Mouse (Mus musculus) right cerebral cortex, adult 18-20 months (tissue): ENCODE results near the gene Cdc14b.

Experiments
- DNase-seq: peaks from one replicate; pipeline ENCODE4 v3.0.0; 2022; ENCODE audit warnings: mixed read lengths

Cdc14b gene

DNA sequence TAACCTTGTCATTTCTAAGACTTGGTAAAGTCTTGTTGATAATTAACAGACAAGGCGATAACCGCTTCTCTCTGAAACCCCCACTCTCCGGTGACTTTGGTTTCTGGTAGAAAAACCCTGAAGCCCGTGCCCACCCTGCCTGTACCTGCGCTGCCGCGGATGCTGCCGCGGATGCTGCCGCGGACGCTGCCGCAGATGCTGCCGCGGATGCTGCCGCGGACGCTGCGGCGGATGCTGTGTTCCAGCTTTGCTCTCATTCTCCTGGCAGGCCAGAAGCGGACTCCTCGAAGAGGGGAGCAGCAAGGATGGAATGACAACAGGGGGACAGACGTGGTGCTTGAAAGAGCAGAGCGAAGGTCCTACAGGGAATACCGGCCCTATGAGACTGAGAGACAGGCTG lies 105.3 kb downstream of the Cdc14b start:
- no peak for DNase-seq

DNA sequence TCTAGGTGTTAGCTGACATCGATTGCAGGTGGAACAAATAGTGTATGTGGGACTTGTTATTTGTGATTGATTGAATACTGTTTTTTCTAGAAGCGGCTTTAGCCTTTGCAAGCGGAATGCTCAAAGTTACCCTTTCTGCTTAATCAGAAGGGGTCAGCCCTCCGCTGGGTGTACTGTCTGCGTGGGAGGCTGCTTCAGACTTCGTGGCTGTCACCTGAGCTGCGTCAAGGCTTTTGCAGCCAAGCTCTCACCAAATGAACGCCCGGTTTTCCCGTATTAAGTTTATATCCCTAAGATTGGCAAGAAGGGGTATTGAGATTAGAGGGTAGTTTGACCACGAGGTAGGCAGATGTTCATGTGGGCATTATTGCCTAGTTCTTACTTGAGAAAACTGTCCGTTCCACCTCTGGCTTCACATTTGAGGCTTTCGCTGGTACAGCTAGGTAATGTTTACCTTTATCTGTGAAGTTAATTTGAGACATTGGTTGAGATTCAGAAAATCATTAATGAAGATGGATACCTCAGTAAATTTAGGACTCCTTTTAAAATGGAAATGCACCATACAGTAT lies 111.9 kb downstream of the Cdc14b start:
- DNase-seq = no peak

DNA sequence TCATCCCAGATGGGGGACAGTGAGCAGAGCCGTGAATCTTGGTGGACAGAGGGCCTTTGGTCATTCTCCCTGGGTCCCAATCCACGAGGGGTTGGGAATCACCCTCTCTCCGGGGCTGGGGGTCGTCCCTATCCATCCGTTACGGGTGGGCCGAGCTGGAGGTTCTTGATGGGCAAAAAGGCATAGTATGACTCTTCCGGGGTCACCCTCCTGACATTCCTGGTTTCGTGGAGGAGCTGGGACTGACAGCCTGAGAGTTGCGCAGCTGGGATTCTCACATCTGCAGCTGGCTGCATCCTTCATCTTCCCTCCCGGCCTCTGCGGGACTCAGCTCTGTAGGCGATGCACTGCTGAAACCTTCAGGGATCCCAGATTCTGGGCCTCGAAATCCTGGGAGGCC lies 112.5 kb downstream of the Cdc14b start:
- DNase-seq = peak; percentile 33

DNA sequence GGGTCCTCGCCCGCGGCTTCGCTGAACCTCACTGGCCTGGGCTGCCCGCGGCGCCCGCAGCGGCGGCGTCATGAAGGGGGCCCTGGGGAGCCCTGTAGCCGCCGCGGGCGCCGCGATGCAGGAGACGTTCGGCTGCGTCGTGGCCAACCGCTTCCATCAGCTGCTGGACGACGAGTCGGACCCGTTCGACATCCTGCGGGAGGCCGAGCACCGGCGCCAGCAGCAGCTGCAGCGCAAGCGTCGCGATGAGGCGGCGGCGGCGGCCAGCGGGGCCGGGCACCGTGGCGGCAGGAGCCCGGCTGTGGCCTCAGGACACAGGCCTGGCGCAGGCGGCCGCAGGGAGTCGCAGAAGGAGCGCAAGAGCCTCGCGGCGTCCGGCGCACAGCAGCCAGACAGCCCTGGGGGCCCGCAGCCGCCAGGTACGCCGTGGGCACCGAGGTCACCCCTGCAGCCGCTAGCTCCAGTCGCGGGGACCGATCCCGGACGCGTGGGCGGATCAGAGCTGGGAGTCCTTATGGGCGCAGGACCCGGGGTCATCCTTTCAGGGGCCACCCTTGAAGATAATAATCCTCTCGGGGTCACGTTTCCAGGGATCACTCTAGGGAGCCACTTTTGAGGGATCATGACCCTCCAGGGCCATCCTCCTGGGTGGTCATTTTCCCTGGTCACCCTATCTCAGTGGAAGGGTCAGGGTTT lies 113.0 kb downstream of the Cdc14b start:
- peak; percentile 48 for DNase-seq

DNA sequence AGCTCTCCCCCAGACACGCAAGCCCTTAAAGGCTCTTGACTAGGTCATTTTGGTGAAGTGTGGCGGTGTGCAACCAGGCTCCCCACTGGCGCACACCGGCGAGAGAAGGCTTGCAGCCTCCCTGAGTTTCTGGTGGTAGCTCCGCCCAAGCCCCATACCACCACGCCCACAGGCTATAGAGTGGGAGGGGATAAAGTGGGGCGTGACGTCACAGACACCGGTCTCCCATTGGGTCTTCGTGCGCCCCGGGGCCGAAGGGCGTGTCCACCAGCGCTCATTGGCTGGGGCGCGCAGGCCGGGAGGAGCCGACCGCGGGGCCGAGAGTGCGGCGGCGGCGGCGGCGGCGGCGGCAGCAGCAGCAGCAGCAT lies 113.6 kb downstream of the Cdc14b start, which contains the start of gene Habp4:
Gene Habp4 (plus strand): TSS at position 277 of the 368 bp plus-strand sequence.
- DNase-seq = peak; percentile 99

DNA sequence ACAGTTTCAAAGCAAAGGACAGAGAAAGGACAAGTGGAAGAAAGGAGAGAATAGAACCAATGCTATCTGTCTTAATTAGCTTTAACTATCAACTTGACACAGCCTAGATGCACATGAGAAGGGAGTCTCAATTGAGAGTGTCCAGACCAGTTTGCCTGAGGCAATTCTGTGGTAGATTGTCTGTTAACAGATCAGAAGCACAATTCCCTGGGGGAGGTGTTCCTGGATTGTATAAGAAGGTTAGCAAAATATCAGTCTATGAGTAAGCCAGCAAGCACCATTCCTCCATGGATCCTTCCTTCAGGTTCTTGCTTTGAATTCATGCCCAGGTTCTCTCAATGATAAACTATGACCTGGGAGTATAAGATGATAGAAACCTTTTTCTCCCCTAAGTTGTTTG lies 118.1 kb downstream of the Cdc14b start:
- DNase-seq = no peak

DNA sequence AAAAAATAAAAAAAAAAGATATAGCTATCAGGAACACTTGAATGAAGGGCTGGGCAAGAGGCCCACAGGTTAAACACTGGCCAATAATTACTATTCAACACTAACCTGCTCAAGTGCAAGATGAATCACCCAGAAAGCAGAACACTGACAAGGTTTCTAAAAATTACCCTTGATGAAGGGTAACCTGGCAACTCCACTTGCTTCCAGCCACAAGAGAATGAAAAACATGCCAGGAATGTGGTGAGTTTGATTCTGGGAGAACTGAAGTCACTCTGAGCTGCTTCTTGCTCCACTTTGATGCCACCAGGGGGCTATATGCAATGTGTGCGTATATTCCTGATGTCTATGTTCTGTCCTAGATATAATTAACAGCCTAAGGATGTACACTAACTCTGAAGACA lies 119.9 kb downstream of the Cdc14b start:
- no peak for DNase-seq

DNA sequence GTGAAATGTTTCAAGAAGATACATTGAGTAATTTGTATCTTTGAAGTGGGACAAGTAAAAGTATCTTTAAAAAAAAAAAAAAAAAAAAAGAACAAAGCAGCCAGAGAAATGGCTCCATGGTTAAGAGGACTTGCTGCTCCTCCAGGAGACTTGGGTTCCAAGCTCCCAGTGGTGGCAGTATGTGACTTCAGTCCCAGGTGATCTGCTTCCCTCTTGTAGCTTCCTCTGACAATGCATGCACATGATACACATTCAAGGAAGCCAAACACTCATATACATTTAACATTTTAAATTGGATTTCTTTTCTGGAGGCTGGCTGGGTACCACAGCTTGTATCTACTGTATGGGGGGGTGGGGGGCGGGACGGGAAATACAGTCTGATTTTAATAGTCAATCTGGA lies 120.4 kb downstream of the Cdc14b start:
- DNase-seq = no peak

DNA sequence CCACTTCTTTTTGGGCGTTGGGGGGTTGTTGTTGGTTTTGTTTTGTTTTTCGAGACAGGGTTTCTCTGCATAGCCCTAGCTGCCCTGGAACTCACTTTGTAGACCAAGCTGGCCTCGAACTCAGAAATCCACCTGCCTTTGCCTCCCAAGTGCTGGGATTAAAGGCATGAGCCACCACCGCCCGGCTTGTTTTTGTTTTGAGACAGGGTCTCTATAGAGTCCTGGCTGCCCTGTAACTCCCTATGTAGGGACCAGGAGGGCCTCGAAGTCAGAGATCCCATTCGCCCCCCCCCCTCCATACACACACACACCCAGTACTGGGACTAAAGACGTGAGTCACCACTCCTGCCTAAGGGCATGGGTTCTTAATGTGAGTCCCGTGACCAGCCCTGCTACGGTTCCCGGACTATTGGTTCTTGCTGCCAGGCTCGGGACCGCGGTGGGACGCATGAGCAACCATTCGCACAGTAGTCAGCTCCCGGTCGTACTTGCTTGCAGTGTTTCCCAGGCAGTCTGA lies 121.3 kb downstream of the Cdc14b start:
- DNase-seq = no peak

DNA sequence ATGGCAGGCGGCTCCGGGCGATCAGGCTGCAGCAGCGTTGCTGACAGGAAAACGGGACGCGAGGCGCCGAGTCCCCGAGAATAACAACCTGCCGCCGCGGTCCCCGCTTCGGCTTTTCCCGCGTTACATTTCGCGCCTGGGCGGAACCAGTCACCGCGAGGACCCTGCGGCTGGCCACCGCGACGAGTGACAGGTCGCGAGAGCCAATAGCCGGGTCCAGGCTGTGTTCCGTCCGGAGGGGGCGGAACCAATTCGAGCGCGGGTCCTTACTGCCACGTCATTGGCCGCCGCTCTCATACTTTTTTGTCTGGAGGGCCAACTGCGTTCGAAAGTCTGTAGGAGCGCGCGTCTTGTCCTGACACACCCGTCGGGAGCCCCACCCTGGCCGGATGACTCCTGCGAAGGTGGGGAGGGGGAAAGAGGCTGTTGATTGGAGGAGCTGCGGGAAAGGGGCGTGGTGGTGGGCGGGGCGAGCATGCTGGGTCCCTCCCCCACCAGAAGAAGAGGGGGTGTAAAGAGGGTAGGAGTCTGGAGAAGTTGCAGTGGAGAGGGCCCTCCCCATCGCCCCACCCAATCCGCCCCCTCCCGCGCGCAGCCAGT lies 121.9 kb downstream of the Cdc14b start, which contains the start of gene Zfp367:
Gene Zfp367 (minus strand): TSS at position 120 of the 600 bp plus-strand sequence.
- DNase-seq = peak; percentile 97

DNA sequence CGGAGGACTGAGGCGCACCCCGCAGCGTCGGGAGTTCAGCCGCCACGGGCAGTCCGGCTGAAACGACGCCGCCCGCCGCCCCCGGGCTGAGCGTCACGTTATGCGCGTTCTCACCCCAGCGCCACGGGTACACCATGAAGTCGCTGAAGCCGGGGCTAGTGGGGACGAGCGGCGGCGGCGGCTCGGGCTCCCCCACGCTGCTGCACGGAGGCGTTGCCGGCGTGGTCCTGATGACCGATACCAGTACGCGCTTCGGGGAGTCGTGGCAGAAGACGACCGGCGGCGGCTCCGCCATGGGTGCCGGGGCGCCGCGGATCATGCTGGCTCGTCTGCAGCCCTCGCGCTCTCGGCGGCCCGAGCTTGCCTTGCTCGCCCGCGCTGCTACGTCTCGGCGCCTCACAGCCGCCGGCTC lies 122.4 kb downstream of the Cdc14b start:
- peak; percentile 52 for DNase-seq

DNA sequence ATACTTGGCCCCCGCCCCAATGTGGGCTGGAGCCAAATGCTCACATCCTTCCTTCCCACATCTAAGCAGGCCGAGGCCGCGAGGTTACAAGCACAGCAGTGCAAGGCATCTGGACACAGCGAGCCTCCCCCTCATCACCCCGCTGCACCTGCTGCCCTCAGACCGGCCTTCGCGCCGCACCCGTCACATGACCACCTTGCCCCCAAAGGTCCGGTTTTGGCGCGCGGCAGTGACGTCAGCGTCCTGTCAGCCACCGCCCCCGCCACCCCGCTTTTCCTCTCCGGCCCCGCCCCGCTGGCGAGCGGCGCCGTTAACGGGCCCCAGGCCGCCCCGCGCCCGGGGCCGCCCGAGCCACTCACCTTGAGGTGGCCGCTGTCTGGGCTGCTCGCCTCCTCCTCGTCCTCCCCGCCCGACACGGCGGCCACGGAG lies 122.8 kb downstream of the Cdc14b start:
- DNase-seq = peak; percentile 77

DNA sequence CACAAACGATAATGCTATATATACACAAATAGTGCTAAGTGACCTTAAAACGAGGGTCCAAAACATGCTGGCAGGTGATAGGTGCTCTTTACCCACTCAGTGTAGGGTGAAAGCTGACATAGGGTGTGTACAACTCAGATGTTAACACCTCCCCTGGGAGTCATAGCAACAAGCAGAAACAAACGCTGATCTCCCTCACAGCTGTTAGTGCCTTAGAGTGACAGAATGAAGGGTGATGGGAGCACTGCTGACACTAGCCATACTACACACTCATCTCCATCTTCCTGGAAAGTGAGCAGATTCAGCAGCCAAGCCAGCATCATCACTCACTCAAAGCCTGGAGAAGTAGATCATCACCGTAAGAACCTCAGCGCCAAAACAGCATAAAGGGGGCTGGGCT lies 125.0 kb downstream of the Cdc14b start:
- no peak for DNase-seq
